Mouse (Mus musculus) kidney, adult 8-10 months (tissue): ENCODE data around the gene Gstm5.
"Not testable (repeated sequence)": the region's sequence is repeated elsewhere in the genome, so short reads cannot be mapped to it uniquely, and the experiment has no call there.

Experiments
- DNase-seq, 2 experiments: peaks; one replicate each; pipeline ENCODE4 v3.0.0; 2022

Gene Gstm5

DNA sequence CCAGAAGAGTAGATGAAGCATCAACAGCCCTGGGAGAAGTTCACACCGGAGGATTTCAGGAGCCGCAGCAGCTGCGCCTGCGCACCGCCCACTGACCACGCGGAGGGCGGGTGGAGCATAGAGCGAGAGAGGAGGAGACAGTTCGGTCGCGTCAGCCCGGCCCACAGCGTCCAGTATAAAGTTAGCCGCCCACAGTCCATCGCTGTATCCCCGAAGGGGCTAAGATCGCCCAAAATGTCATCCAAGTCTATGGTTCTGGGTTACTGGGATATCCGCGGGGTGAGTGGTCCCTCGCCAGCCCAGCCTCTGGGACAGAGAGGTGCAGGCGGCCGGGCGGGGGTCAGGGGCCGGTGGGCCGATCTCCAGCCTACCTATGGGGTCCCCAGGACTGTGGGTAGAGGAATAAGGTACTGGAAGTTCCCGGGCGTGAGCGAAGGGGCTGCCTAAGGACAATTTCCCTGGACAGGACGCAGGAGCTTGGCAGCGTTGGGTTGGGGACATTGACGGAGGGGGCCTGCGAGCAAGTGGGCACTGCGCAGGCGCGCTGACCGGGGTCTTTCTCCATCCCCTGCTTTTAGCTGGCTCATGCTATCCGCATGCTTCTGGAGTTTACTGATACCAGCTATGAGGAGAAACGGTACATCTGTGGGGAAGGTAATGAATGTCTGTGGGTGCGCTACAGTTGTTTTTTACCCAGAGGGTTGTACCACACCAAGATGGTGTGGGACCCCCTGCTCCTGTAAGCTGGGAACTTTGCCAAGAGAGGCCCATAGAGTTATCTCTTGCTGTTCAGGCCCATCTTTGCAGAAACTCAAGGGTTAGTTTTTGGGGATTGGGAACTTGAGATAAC is at the start of gene Gstm5:
TSS of gene Gstm5 (plus strand) at position 102 of the 850 bp plus-strand sequence.
- DNase-seq: peak; percentile 86

DNA sequence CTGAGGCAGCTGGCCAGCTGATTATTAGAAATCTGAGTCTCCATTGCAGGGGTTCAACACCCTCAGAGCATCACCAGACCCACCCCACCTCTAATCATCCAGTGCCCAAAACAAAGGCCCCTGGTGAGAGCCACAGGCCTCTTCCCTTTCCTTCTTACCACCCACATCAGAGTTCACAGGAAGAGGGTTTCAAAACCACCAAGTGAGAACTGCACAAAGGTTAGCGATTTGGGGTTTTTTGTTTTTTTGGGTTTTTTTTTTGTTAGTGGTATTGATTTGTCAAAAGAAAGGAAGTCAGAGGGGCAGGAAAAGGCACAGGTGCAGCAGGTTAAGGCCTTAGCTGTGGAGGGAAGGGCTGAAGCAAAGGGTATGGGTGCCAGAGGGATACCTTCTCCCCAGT is 49.4 kb upstream of the Gstm5 start:
- no peak for DNase-seq

DNA sequence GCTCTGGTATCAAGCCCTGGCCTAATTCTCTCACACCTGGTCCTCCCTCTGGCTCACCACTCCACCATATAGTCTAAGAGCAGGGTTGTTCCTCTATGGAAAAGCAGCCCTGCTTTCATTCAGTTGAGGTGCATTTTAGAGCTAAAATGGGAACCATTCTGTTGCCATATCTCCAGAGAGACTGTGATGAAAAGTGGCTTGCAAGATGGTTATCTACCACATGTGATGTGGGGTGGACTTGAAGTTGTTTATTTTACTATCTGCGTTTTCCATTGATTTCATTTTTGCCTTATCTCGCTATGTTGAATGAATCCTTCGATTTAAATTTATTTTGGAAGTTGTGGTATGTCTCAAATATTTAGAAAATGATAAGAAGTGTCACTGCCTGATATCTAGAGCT is 48.8 kb upstream of the Gstm5 start:
- DNase-seq: no peak

DNA sequence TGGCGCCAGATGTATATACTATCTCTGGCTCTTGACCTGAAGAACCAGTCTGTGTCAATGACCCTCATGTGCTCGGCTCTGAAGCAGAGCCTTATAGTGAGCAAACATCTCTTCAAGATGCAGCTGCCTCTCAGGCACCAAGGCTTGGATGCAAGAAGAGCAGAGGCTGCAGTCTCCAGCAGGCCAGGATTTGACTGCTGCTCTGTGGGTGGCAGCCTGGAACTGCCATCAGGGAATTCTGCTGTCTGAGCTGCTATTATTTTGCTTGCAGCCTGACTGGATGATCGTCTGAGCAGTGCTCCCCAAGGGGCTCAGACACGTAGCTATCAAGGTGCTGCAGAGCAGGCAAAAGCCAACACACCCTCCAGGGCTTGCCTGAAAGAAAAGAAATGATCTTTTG is 47.5 kb upstream of the Gstm5 start:
- DNase-seq: no peak

DNA sequence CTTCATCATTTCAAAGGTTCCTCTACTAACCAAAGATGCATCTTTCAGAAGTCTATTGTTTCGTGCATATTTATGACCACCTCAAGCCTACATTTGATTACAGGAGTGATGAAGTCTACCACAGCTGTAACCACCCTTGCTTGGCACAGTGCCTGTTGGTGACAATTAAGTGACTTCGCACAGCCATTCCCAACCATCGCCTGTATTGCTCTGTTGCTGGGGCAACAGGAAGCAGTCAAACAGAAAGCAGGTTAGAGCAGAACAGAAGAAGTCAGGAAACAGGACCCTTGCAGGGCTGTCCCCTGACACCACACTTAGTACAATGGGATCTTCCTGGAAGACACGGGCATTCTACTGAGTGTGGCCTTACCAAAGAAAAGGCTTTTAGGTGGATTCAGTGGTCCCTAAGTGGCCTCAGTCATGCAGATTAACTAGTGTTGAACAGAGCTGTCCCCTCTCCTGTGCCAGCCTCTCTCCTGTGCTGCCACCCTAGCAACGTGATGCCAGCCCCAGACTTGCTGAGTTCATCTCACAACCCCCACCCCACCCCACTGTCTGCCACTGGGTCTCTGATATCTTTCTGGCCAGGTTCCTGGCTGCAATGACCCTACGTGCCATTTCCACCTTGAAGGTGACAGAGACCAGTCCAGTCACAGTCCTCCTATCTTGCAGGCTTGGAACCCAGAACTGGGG is 46.5 kb upstream of the Gstm5 start:
- no peak for DNase-seq

DNA sequence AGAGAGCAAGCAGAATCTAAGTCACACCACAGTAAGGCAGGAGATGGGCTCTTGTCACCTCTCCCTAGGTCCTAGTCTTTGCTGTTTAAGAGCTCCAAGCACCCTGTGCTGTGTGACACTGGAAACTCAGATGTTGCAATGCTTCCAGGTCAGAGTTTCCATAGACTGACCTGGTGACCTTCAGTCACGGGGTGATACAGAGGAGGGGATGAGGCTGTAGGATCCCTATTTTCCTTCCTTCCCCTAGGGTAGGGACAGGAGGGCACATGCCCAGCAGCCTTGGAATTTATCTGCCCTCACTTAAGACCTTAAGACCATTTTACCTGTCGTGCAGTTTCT is 46.0 kb upstream of the Gstm5 start:
- DNase-seq: no peak

DNA sequence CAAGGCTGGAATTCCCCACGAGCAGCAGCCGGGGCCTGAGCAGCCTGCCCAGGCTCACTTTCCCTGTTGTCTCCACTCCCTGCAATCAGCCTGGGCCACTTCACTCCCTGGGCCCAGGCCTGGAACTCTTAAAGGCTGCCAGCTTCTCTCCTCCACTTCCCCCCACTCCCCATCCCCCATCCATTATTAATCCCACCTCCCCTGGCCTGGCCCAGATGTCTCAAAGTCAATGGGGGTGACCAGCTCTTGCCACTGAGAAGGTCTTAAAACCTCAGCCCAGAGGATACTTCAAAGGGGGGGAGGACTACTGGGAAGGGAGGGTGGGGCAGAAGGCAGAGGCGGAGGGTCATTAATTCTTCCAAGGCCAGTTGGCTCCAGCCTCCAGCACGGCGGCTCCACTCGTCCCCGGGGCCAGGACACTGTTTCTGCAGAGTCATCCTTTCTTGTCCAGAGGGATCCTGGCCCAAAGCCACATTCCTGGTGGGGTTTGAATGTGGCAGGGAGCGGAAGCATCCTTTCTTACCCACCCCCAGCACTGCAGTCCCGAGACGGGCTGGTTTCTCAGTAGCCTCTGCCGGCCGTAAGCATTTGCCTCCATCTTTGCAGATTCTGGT is 45.1 kb upstream of the Gstm5 start:
- peak; percentile 68 to 73 for DNase-seq

DNA sequence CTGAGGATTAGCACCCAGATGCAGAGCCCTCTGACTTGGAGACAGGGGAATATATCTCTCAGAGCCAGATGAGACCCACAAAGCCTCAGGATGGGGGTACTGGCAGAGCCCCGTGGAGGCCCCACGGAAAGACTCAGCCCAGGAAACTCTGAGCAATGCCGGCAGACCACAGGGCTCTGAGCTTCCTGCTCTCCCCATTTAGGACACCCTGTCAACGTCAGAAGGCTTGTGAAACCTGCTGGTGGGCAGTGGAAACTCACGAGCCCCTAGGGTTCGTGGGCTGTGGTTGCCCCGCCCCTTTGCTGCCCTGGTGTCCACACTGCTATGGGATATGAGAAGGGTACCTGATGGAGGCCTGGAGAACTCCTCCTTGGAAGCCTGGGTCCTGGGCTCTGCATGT is 42.8 kb upstream of the Gstm5 start:
- no peak for DNase-seq

DNA sequence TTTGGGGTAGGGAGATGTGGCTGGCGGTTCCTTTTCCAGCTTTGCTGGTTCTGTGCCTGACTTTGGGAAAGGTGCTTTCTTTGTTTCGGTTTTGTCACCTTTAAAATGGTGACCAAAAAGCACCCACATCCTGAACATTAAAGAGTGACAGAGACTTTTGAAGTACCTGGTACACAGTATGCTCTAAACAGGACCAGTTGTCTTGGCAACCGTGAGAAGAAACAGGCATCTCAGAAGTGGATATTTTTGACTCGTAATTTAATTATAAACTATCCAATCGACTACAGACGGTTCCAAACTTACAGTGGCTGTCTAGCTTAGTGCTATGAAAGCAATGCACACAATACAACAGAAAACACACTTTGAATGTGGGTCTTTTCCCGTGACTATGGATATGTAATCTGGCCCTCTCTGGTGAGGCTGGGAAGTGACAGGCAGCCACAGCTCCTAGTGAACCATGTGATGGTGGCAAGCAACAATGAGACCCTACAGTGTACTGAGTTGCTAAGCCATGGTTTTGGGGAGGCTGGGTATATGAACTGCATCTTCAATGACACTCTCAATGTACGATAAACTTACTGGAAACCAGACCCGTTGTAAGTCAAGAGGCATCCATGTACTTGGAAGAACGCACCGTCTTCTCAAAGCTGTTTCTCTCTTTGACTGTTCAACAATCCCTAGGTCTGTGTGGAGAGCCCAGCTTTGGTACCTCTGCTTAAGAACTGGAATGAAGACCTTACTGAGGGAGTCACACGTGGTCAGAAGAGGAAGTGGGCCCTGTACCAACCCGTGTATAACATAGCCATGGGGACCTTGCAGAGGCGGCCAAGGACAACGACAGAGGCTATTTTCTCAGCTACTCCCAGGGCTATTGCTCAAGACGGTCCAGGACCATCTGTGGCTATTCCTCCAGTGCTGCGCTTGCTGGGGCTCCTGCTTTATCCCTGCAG is 42.1 kb upstream of the Gstm5 start:
- no peak for DNase-seq

DNA sequence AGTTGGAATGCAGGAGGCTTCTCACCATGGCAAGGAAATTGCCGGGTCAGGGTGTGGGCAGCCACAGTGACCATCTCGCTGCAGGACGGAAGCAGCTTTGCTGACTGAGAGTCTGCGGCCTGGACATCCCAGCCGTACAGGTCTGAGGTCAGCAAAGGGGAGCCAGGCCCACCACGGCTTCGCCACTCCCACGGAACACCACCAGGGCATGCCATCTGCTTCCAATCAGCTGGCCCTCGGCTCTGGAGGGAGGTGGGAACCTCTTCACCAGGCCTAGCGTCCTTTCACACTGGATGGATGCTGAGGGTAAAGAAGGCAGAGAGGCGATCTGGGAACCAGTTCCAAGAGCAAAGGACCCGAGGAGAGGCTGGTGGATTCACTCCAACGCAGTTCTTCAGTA is 40.3 kb upstream of the Gstm5 start:
- DNase-seq: no peak

DNA sequence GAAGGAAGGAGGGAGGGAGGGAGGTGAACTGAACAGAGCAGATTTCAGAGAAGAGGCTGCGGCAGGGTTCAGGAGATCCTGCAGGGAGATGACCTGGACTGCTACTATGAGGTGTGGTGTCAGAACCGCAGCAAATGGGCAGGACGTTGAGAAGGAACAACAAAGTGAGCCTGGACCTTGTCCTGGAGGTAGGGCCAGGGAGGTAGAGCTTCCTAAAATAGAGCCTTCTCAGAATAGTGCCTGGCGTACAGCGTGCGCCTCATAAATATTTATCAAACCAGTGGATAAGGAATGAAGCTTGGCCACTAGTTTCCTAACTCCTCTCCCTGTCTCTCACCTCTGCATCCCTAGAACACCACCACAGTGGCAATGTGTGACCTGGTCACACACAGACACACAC is 38.0 kb upstream of the Gstm5 start:
- peak; percentile 31 to 38 for DNase-seq

DNA sequence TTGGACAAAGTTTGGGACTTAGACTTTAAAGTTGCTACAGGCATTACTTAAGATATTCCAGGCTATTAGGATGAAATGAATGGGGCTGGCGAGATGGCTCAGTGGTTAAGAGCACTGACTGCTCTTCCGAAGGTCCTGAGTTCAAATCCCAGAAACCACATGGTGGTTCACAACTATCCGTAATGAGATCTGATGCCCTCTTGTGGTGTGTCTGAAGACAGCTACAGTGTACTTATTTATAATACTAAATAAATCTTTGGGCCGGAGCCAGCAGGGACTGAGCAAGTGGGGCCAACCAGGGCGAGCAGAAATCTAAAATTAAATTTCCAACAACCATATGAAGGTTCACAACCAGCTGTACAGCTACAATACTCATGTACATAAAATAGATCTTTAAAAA is 34.1 kb upstream of the Gstm5 start:
- not testable (repeated sequence) for DNase-seq

DNA sequence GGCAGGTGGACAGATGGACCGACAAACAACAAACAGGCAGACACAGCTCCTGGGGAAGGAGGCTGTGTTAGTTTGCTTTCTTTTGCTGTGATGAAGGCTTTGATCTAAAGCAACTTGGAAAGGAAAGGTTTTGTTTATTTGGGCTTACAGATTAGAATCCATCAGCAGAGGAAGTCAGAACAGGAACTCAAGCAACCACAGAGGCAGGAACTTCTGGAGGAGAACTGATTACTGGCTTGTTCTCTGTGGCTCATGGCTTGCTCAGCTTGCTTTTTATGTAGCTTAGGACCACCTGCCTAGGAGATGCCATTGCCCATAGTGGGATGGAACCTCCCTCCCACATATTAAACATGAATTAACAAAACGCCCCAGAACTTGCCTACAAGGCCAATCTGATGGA is 33.1 kb upstream of the Gstm5 start:
- no peak for DNase-seq

DNA sequence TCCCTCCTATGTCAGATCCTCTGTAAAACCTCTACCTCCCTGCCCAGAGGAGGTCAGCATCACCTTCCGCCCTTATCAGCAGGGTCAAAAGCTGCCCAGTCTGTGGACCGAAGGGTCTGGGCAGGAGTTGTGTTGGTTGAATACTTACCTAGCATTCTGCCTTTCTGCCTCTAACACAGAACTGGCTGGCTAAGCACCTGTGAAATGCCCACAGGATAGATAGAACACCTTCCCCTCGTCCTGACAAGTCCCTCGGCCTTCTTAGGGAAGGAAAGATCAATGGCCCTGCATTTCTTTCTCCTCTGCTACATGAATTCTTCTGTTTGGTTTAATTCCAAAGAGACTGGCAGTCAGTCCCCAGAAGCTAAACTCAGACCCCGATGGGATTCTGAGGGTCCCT is 32.1 kb upstream of the Gstm5 start:
- DNase-seq: no peak

DNA sequence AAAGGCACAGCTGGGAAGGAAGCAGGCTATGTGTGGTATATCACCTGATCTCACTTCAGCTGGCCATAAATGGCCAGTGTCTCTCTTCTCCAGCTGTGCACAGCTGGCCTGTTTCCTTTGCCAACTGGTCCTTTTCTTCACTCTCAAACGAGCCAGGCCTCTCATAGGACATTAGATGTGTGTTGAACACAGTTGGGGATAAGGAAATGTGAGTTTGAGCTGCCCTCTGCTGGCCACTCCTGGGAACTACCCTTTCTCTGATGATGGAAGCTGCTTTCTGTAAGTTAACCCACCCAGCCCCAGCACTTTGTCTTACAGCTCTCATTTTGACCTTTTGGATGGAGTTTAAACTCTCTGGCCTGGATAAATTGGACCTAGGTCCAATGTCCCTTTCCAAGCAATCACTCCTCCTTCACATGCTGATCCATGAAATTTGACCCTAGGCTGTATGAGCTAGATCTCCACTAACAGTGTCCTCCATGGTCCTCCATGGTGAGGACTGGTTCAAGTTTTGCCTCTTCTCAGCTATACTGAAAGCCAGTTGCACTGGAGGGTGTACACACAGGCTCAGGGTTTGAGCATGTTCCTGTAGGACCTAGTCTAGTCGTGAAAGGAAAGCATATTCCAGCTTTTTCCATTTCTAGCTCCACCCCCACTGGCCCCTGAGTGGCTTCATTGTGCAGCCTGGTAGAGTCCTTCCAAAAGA is 31.6 kb upstream of the Gstm5 start:
- peak; percentile 85 to 95 for DNase-seq

DNA sequence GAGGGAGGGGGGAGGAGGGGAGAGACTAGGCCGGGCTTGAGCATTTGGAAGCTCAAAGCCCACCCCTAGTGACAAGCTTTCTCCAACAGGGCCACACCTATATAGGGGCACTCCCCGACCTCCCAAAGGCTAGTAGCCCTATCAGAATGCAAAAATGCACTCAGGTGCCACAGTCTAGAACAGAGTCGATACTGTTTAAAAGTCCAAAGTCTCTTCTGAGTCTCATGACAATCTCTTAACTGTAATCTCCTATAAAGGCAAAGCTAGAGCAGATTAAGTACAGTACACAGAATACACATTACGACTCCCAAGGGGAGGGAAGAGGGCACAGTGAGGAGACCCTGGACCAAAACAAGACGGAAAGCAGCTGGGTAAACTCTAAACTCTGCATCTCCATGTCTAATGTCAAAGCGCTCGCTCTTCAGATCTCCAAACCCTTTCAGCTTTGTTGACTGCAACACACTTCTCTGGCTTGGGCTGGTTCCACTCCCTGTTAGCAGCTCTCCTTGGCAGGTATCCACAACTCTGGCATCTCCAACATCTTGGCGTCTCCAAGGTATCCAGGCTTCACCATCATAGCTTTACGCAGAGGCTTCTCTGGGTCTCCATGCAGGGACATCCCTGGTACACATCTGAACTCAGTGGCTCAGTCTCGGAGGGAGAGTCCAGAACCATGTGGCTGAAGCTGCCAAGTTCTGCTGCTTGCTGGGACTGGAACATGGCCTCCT is 30.1 kb upstream of the Gstm5 start:
- no peak for DNase-seq

DNA sequence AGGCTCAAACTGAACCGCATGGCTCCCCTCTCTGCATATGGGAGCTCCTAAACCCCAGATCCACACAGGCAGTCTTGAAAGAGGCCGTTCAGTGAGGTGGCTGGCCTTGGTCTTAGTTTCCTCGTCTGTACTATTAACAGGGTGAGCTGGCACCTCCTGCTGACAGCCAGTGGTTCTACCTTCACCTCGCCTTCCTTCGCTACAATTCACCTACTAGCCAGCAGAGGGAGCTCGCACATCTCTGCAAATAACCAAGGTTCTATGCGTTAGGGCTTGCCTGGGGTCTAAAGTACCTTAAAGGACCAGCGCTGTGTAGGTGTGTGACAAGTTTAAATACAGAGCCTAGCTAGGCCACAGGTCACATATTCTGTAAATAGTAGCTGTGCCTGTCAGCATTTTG is 28.5 kb upstream of the Gstm5 start:
- DNase-seq: peak; percentile 83 to 94

DNA sequence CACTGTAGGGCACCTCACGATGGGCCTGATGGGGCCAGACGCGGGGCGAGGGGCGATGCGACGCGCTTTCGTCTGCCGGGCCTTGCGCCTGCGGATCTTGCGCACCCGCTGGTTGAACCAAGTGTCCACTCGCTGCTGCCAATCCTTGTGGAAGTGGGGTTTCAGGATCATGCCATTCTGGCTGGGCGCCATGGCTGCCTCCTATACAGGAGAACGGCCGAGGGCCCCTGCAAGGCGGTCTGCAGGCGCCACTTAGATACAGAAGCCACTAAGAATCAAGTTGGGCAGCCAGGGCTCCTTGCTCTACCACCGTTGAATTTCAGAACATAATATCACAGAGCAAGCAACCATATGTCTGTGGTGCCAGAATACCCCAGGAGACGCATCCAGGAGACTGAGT is 27.2 kb upstream of the Gstm5 start:
- no peak for DNase-seq

DNA sequence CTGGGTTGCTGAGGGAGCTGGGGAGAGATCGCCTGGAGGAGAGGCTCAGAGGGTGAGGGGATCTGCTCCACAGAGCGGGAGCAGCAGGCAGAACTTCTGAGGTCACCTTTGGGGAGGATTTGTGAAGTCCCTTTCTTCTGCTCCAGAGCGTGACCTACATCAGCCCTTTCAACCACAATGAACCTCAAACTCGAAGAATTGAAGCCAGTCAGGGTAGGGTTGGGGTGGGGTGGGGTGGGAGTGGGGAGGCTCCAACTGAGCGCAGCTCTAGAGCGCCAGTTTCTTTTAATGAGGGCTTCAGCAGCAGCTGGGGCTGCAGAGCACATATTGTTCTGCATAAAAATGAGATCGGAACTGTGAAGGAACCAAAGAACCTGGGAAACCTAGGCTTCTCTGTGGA is 26.5 kb upstream of the Gstm5 start:
- no peak for DNase-seq

DNA sequence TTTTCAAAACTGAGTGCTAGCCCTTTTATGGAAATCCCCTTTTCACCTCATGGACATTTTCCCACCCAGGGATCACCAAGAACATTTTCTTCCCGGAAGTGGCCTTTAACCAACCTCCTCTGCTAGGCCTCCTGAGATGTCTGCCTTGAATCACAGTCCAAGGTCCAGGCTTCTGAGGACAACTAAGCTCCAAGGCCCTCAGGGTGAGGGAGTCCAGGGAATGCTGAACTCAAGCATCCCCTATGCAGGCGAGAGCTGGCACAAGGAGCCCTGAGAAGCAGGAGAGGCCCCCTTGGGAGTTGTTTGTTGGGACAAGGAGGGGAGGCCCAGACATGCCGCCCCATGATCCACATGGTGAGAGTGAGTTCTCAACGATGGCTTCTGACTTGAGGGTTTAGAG is 25.7 kb upstream of the Gstm5 start:
- peak; percentile 53 to 66 for DNase-seq
